ENCODE assay signal across 25 mouse cellular contexts in genomic region chr4:84324371-84324770, GRCm38 (mm10).
A peak's percentile ranks its signal among the peaks of the same experiment; 100 is the strongest.
DNase-seq lines count a peak whose midpoint lies in the region; ATAC-seq and TF ChIP-seq lines count a peak whose summit lies in the region.
"Had no signal": no experiment of that assay in that cellular context is flagged by ENCODE, and none has a peak within 500 bp of the region (broad histone marks: within the 10 kb centered on the region; RNA-seq: fewer than 3 reads in every experiment).

No protein-coding gene starts in this region.

- no peaks in the 10 kb centered on the region for H3K9me3 ChIP-seq in forebrain, postnatal 0 days (ENCODE audit: low read length)
- H3K9me3 ChIP-seq in forebrain, embryonic 12.5 days = no peaks in the 10 kb centered on the region
- no peaks in the 10 kb centered on the region for H3K9me3 ChIP-seq in midbrain, embryonic 12.5 days
- H3K9me3 ChIP-seq in midbrain, embryonic 10.5 days (replicated peaks) = no peaks in the 10 kb centered on the region
- H3K9me3 ChIP-seq in midbrain, embryonic 16.5 days (replicated peaks; ENCODE audit: control insufficient read depth, low read length, poor library complexity, severe bottlenecking) = no peaks in the 10 kb centered on the region
- H3K9me3 ChIP-seq: heart, embryonic 10.5 days; heart, embryonic 15.5 days; limb, embryonic 13.5 days; megakaryocyte, embryonic 14.5 days had no signal

- TF ChIP-seq CTCF in forebrain, postnatal 0 days (IDR thresholded peaks at IDR 0.05; ENCODE audit: low read depth) = no peak
- no peak for TF ChIP-seq CTCF in brain, embryonic 14.5 days (IDR thresholded peaks at IDR 0.05; ENCODE audit: borderline replicate concordance, extremely low read depth, insufficient read depth, insufficient read length)

- H3K36me3 ChIP-seq in forebrain, postnatal 0 days (ENCODE audit: insufficient read depth) = no peaks in the 10 kb centered on the region
- H3K36me3 ChIP-seq in forebrain, embryonic 12.5 days (replicated peaks) = no peaks in the 10 kb centered on the region
- no peaks in the 10 kb centered on the region for H3K36me3 ChIP-seq in midbrain, embryonic 12.5 days
- H3K36me3 ChIP-seq in midbrain, embryonic 10.5 days = no peaks in the 10 kb centered on the region
- no peaks in the 10 kb centered on the region for H3K36me3 ChIP-seq in midbrain, embryonic 16.5 days (ENCODE audit: control insufficient read depth, insufficient read depth, low read length)
- H3K36me3 ChIP-seq: heart, embryonic 10.5 days; heart, embryonic 15.5 days; limb, embryonic 13.5 days had no signal

- H3K4me1 ChIP-seq in forebrain, postnatal 0 days (ENCODE audit: insufficient read depth) = no peaks in the 10 kb centered on the region
- H3K4me1 ChIP-seq in forebrain, embryonic 12.5 days = peaks cover 12% of the 10 kb centered on the region; the same call in 1 of the 2 replicates
- peaks cover 9% of the 10 kb centered on the region; the same call in 1 of the 2 replicates for H3K4me1 ChIP-seq in midbrain, embryonic 12.5 days
- H3K4me1 ChIP-seq in midbrain, embryonic 10.5 days = peaks cover 11% of the 10 kb centered on the region
- H3K4me1 ChIP-seq in midbrain, embryonic 16.5 days (ENCODE audit: control insufficient read depth, insufficient read depth, low read length) = no peaks in the 10 kb centered on the region
- H3K4me1 ChIP-seq: heart, embryonic 15.5 days; megakaryocyte, embryonic 14.5 days had no signal

- peak; percentile 47; the same call in 1 of the 2 replicates for ATAC-seq in forebrain, postnatal 0 days
- ATAC-seq in forebrain, embryonic 12.5 days (ENCODE audit: low FRiP score) = no peak
- peak; percentile 66 for ATAC-seq in midbrain, embryonic 12.5 days (ENCODE audit: low FRiP score, low read depth)
- 0 out of 2 replicates have a peak, but pooled peaks have one; percentile 66 for ATAC-seq in midbrain, embryonic 16.5 days
- ATAC-seq: activated CD4-positive, CD25-positive, alpha-beta regulatory T cell, adult 4 months; CD4-positive, CD25-positive, alpha-beta regulatory T cell, adult 4 months; intestine, embryonic 16.5 days had no signal

- no peak overlapping the region for H3K27ac ChIP-seq in forebrain, postnatal 0 days (ENCODE audit: low read depth, low read length)
- no peak overlapping the region for H3K27ac ChIP-seq in forebrain, embryonic 12.5 days
- H3K27ac ChIP-seq in midbrain, embryonic 12.5 days (replicated peaks) = no peak overlapping the region
- H3K27ac ChIP-seq in midbrain, embryonic 10.5 days (replicated peaks) = no peak overlapping the region
- H3K27ac ChIP-seq in midbrain, embryonic 16.5 days (ENCODE audit: low read length) = no peak overlapping the region
- H3K27ac ChIP-seq: heart, embryonic 10.5 days; heart, embryonic 15.5 days; kidney, postnatal 0 days; limb, embryonic 13.5 days had no signal

- DNase-seq in forebrain, postnatal 0 days = peak; percentile 8
- DNase-seq in midbrain, embryonic 10.5 days (ENCODE audit: low spot score) = no peak
- peak; percentile 83 for DNase-seq in brain, embryonic 14.5 days (ENCODE audit: low read depth)
- no peak for DNase-seq in cerebellum, adult 8-10 months
- DNase-seq: adrenal gland, adult 2 months; adrenal gland, postnatal 36 days; cerebellum, adult 2 months; cerebellum, postnatal 25 days; gastrocnemius, postnatal 25 days; heart, postnatal 36 days; kidney, adult 8-10 months; kidney, postnatal 4 days; lung, postnatal 4 days had no signal

- no peak overlapping the region for H3K4me3 ChIP-seq in forebrain, postnatal 0 days (ENCODE audit: low read depth, low read length)
- H3K4me3 ChIP-seq in forebrain, embryonic 12.5 days (replicated peaks) = no peak overlapping the region
- no peak overlapping the region for H3K4me3 ChIP-seq in midbrain, embryonic 12.5 days
- no peak overlapping the region for H3K4me3 ChIP-seq in midbrain, embryonic 10.5 days
- no peak overlapping the region for H3K4me3 ChIP-seq in midbrain, embryonic 16.5 days (ENCODE audit: low read depth, low read length)
- H3K4me3 ChIP-seq: heart, embryonic 10.5 days; heart, embryonic 15.5 days; limb, embryonic 13.5 days; megakaryocyte, embryonic 14.5 days had no signal

- no peaks in the 10 kb centered on the region for H3K27me3 ChIP-seq in forebrain, postnatal 0 days (ENCODE audit: insufficient read depth, low read length)
- no peaks in the 10 kb centered on the region for H3K27me3 ChIP-seq in forebrain, embryonic 12.5 days
- peaks cover 19% of the 10 kb centered on the region for H3K27me3 ChIP-seq in midbrain, embryonic 12.5 days
- 0 out of 2 replicates have a peak, but pooled peaks cover 5% of the 10 kb centered on the region for H3K27me3 ChIP-seq in midbrain, embryonic 10.5 days (ENCODE audit: low read depth, poor library complexity, severe bottlenecking)
- no peaks in the 10 kb centered on the region; the same call in none of the 2 replicates for H3K27me3 ChIP-seq in midbrain, embryonic 16.5 days (ENCODE audit: control insufficient read depth, insufficient read depth, low read depth, low read length)
- H3K27me3 ChIP-seq: heart, embryonic 15.5 days; limb, embryonic 13.5 days; megakaryocyte, embryonic 14.5 days had no signal

- H3K4me2 ChIP-seq in forebrain, postnatal 0 days (ENCODE audit: low read depth) = no peak overlapping the region
- H3K4me2 ChIP-seq in forebrain, embryonic 12.5 days = no peak overlapping the region
- H3K4me2 ChIP-seq in midbrain, embryonic 12.5 days (replicated peaks) = no peak overlapping the region
- no peak overlapping the region for H3K4me2 ChIP-seq in midbrain, embryonic 16.5 days (ENCODE audit: low read length)
- H3K4me2 ChIP-seq: heart, embryonic 15.5 days; limb, embryonic 13.5 days; liver, embryonic 11.5 days had no signal

- WGBS in forebrain, postnatal 0 days = 12% methylated on average over 4 of the region's 4 CpGs
- 31% methylated on average over 4 of the region's 4 CpGs for WGBS in forebrain, embryonic 12.5 days
- 34% methylated on average over 4 of the region's 4 CpGs for WGBS in midbrain, embryonic 12.5 days
- WGBS in midbrain, embryonic 10.5 days = 51% methylated on average over 4 of the region's 4 CpGs
- 32% methylated on average over 4 of the region's 4 CpGs for whole genome bisulfite sequencing in midbrain, embryonic 16.5 days

- no peak for TF ChIP-seq POLR2A in brain, embryonic 14.5 days (IDR thresholded peaks at IDR 0.05; ENCODE audit: borderline replicate concordance, extremely low read depth, insufficient read depth, insufficient read length, poor library complexity, severe bottlenecking)

- no peak overlapping the region for H3K9ac ChIP-seq in forebrain, postnatal 0 days
- no peak overlapping the region for H3K9ac ChIP-seq in forebrain, embryonic 12.5 days
- no peak overlapping the region for H3K9ac ChIP-seq in midbrain, embryonic 12.5 days (replicated peaks)
- H3K9ac ChIP-seq in midbrain, embryonic 16.5 days (ENCODE audit: low read depth, low read length) = no peak overlapping the region
- H3K9ac ChIP-seq: heart, embryonic 15.5 days; limb, embryonic 13.5 days had no signal

Comparison
In these comparisons a context has a peak if more than half of its experiments do, and no peak if none do; other contexts are left out.
1. DNase-seq: peak in forebrain, postnatal 0 days (single experiment) and brain, embryonic 14.5 days (single experiment); none in midbrain, embryonic 10.5 days (single experiment) and cerebellum, adult 8-10 months (single experiment).